Mouse (Mus musculus): Measurements from ENCODE around the gene Tprkb. TPM values are rescaled to one million over a fixed set of nuclear protein-coding genes. Genes with fewer than 3 reads are reported as not detected.

The Tprkb gene
- polyA plus RNA-seq (2015; fragmentation: Illumina TruSeq; extraction: RNeasy Lipid Tissue Mini Kit (QIAGEN cat#74804); ENCODE audit: low read depth, low replicate concordance), result 133 TPM

DNA sequence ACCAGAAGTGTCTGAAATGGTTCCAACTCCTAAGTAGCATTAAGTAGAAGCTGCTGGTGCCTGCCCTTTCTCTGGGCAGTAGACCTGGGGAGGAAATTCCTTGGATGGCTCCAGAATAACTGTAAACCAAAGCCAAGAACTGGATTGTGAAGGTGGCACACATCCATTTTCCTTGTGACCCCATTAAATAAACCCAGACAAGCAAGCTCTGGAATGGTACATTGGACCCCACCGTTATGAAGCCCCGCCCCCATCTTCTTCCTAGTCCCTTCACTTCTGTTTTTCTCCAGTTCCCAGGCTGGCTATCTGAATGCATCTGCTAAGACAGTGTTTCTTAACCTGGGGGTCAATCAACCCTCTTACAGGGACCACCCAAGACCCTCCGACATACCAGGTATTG is at the start of gene Tprkb:
Gene Tprkb (plus strand): TSS at position 279 of the 400 bp plus-strand sequence.

GRCm38 (mm10) chr6:85869006-85869405 is 42.7 kb upstream of the Tprkb start, which contains the start of gene Nat8f2:
Gene Nat8f2, minus strand, starts transcription at chr6:85869158.

DNA sequence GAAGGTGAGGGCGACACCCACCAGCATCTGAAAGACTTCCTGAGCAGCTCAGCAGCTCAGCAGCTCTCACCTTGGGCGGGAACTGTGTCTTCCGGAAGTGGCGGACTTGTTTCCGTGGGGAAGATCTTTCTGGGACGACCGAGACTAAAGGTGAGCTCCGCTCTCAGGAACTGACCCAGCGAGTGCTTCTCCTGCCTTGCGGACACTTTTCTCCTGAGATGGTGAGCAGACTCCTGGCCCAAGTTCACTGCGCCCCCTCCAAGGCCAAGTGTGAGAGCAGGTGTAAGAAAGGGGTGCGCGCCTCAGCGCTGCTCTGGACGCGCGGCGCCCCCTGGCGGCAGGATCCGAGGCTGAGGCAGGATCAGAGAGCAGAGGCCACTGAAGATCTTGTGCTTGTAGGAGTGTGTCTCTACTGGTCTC is 7.0 kb upstream of the Tprkb start, which contains the start of gene Nat8f4:
Gene Nat8f4 (minus strand): TSS at position 243 of the 420 bp plus-strand sequence.

DNA sequence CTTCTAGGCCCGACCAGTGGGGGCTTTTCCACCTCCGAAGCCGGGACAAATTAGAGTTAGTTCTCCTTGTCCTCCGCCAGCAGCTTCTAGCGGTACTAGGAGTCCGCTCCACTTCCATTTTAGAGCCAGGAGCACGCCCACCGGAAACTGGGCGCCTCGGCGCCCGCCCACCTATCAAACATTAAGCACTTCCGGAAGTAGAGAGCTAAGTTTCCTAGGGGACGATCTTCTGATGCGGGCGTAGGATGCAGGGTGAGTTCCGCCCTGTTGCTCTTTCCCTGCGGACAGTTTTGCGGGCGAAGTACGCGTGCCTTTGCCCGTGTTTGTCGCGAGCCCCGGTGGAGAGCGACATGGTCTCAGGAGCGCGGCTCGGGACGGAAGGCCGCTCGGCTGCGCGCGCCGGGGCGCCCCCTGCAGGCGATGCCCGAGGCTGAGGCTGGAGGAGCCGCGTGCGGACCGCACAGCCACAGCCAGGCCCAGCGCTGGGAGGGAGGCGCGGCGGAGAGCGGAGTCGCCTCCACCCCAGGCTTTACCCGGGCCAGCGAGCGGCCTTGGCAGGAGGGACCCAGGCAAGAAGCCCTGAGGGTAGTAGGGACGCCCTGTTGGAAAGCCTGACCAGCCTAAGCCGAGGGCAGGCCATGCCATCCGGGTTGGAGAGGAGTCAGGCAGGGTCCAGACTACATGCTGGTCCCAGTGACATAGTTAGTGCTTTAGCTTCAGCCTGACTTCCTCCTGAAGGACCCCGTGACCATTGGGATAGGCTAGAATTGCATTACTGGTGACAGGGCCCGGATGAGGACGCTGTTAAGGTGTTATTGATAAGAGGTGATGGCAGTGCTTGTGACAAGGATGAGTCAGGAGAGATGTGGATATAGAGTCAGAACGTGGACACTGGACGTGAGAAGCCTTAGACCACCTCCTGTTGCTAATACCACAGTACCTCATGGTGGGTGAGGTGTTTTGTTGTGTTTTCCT is 4.2 kb downstream of the Tprkb start, which contains the start of gene Nat8f1:
Gene Nat8f1 (minus strand): TSS at position 149 of the 975 bp plus-strand sequence.

GRCm38 (mm10) chr6:85961101-85962091 is 49.7 kb downstream of the Tprkb start, which contains the start of gene Dusp11:
Gene Dusp11, minus strand, starts transcription at chr6:85961667.

Other genes starting within 250 kb of the Tprkb start
- 1.00 TPM for gene Nat8f7, start 198.7 kb upstream of the Tprkb start, polyA plus RNA-seq (2015; fragmentation: Illumina TruSeq; extraction: RNeasy Lipid Tissue Mini Kit (QIAGEN cat#74804); ENCODE audit: low read depth, low replicate concordance)
- 11.6 TPM for gene Nat8f3, start 146.1 kb upstream of the Tprkb start, polyA plus RNA-seq (2015; fragmentation: Illumina TruSeq; extraction: RNeasy Lipid Tissue Mini Kit (QIAGEN cat#74804); ENCODE audit: low read depth, low replicate concordance)
- gene Nat8f6, start 90.9 kb upstream of the Tprkb start, polyA plus RNA-seq (2015; fragmentation: Illumina TruSeq; extraction: RNeasy Lipid Tissue Mini Kit (QIAGEN cat#74804); ENCODE audit: low read depth, low replicate concordance), result 0.98 TPM
- 5.1 TPM for gene Nat8f5, start 90.9 kb upstream of the Tprkb start, polyA plus RNA-seq (2015; fragmentation: Illumina TruSeq; extraction: RNeasy Lipid Tissue Mini Kit (QIAGEN cat#74804); ENCODE audit: low read depth, low replicate concordance)
- 4.3 TPM for gene Nat8, start 79.8 kb upstream of the Tprkb start, polyA plus RNA-seq (2015; fragmentation: Illumina TruSeq; extraction: RNeasy Lipid Tissue Mini Kit (QIAGEN cat#74804); ENCODE audit: low read depth, low replicate concordance)
- gene Nat8f2, start 42.7 kb upstream of the Tprkb start, polyA plus RNA-seq (2015; fragmentation: Illumina TruSeq; extraction: RNeasy Lipid Tissue Mini Kit (QIAGEN cat#74804); ENCODE audit: low read depth, low replicate concordance), result 0.22 TPM
- 12.3 TPM for gene Nat8f4, start 7.0 kb upstream of the Tprkb start, polyA plus RNA-seq (2015; fragmentation: Illumina TruSeq; extraction: RNeasy Lipid Tissue Mini Kit (QIAGEN cat#74804); ENCODE audit: low read depth, low replicate concordance)
- gene Nat8f1, start 3.8 kb downstream of the Tprkb start, polyA plus RNA-seq (2015; fragmentation: Illumina TruSeq; extraction: RNeasy Lipid Tissue Mini Kit (QIAGEN cat#74804); ENCODE audit: low read depth, low replicate concordance), result 41.6 TPM
- gene Dusp11, start 49.8 kb downstream of the Tprkb start, polyA plus RNA-seq (2015; fragmentation: Illumina TruSeq; extraction: RNeasy Lipid Tissue Mini Kit (QIAGEN cat#74804); ENCODE audit: low read depth, low replicate concordance), result 62.3 TPM
- not detected for gene Figla, start 104.3 kb downstream of the Tprkb start, polyA plus RNA-seq (2015; fragmentation: Illumina TruSeq; extraction: RNeasy Lipid Tissue Mini Kit (QIAGEN cat#74804); ENCODE audit: low read depth, low replicate concordance)
- gene Add2, start 116.8 kb downstream of the Tprkb start, polyA plus RNA-seq (2015; fragmentation: Illumina TruSeq; extraction: RNeasy Lipid Tissue Mini Kit (QIAGEN cat#74804); ENCODE audit: low read depth, low replicate concordance), result 105 TPM